Mouse (Mus musculus) Patski (cell line): ENCODE results near the gene Odaph. TPM values are rescaled to one million over a fixed set of nuclear protein-coding genes. Genes with fewer than 3 reads are reported as not detected.
"Not testable (repeated sequence)": the region's sequence is repeated elsewhere in the genome, so short reads cannot be mapped to it uniquely, and the experiment has no call there.

Experiments
- ATAC-seq: fragments of 100-300 bp; one replicate; pipeline ENCODE4 v1.8.0; 2021
- CTCF ChIA-PET: fragments of 350-600 bp; sonication (Branson Sonifier 250); formaldehyde crosslinking; loops from one replicate; lab custom pipeline; 2022; ENCODE audit warnings: inconsistent platforms; lab: Charles Lee
- POLR2A ChIA-PET: fragments of 350-600 bp; sonication (Branson Sonifier 250); formaldehyde crosslinking; loops from one replicate; lab custom pipeline; 2022; ENCODE audit warnings: antibody characterized with exemption, inconsistent platforms; lab: Charles Lee
- DNase-seq: peaks from one replicate; pipeline ENCODE4 v3.0.0-alpha.2; 2011; ENCODE audit warnings: low read depth, low spot score
- H3K27me3 ChIP-seq: fragments of 371-371 bp; one replicate; pipeline ENCODE4 v1.5.1; 2021
- CTCF ChIP-seq: fragments of 100-300 bp; IDR thresholded peaks from one replicate; pipeline ENCODE4 v1.5.1; 2021
- in situ Hi-C: fragments of 300-500 bp; cut with MboI; formaldehyde crosslinking; loops from 3 replicates; pipeline ENCODE4 v1.11.1; 2018; ENCODE audit warnings: low pct_unique_long_range_greater_than_20kb, mixed read lengths
- polyA plus RNA-seq: library from polyadenylated mRNA; unstranded; gene quantifications from one replicate; pipeline ENCODE4 v1.2.3, GENCODE M21; 2021

The Odaph gene
- 1.5 TPM for polyA plus RNA-seq

DNA sequence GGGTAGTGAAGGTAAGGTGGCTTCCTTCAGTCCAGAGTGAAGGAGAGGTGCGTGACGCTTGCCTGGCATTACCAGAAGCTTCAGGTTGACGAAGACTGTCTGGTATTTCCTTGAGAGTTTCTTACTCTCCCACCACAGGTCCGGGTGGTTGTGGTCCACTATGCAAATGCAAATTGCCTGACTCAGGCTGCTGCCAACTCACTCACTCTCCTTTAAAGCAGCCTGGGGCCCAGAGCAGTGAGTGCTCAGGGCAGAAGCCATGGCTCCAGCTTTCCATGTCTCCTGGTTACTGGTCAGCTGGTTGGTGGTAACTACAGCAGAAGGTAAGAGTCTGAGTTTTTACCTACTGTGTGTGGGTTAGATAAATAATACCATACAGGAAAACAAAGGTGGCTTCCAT lies at the start of gene Odaph:
Gene Odaph, plus strand, starts transcription at position 240 of the 400 bp plus-strand sequence.
- no peaks in the 10 kb centered on the region for H3K27me3 ChIP-seq
- POLR2A ChIA-PET: interaction anchor here (0.9 kb wide), 1 partner anchor 25 kb away, joined by 3 read pairs; no protein-coding TSS in a partner anchor
- CTCF ChIA-PET: interaction anchor here (1.0 to 1.3 kb wide), 3 partner anchors 10 to 23 kb away, joined by 3 to 5 read pairs (median 3); no protein-coding TSS in a partner anchor
- in situ Hi-C loops: no loop called here
- ATAC-seq (peak; percentile 85), DNase-seq (peak; percentile 56)
- no peak for TF ChIP-seq CTCF

DNA sequence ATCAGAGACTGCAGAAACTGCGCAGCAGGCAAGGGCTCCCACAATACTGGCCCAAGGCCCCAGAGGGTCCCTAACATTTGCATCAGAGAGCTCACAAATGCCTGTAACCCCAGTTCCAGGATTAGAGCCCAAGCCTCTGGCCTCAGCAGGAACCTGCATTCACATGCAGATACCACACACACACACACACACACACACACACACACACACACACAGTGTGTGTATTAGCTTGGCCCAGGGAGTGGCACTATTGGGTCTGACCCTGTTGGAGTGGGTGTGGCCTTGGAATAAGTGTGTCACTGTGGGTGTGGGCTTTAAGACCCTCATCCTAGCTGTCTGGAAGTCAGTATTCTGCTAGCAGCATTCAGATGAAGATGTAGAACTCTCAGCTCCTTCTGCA lies 41.7 kb upstream of the Odaph start:
- ChIA-PET POLR2A (interaction anchor here (0.7 kb wide), 2 partner anchors 404 to 683 kb away, joined by 4 to 7 read pairs; no protein-coding TSS in a partner anchor), CTCF (interaction anchor here (1.0 to 1.4 kb wide), 2 partner anchors 9 to 33 kb away, joined by 3 to 4 read pairs; no protein-coding TSS in a partner anchor)
- DNase-seq, in situ Hi-C loops, H3K27me3 ChIP-seq, ATAC-seq: not testable (repeated sequence)

DNA sequence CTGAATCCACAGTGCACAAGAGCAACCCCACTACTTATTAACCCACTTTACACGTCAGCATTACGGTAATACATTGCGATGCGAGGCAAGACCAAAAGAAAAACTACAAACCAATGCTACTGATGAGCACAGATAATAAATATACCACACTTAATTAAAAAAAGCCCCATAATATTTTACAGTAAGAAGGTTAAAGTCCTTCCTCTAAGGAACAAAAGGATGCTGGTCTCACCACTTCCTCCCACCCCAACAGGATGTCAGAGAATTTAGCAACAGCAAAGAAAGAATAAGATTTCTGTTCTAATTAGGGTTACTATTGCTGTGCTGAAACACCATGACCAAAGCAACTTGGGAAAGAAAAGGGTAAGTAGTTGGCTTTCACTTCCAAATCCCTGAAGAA lies 40.3 kb upstream of the Odaph start:
- POLR2A ChIA-PET: interaction anchor here (0.6 kb wide), 1 partner anchor 11 kb away, joined by 3 read pairs; no protein-coding TSS in a partner anchor
- CTCF ChIA-PET: interaction anchor here (1.8 kb wide), 1 partner anchor 10 kb away, joined by 4 read pairs; no protein-coding TSS in a partner anchor
- in situ Hi-C loops: no loop called here
- ATAC-seq (no peak), DNase-seq (no peak)
- no peak for TF ChIP-seq CTCF
- H3K27me3 ChIP-seq: no peaks in the 10 kb centered on the region

DNA sequence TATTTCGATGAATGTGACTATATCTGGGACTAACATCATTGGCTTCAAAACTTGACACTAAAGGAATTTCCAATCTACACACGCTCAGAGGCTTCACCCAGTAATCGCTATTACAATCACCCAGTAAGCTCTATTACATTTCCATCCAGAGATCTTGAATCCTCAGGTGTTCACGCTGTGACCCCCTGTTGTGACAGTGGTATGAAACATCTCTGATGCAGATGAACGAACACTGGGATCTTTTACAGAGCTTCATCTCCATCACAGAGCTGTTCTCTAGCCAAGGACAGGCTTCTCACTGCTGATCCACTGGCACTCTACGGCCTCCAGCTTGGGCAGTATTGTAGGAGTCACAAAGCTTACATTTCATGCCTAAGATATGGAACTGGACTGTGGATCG lies 37.8 kb upstream of the Odaph start:
- ATAC-seq: no peak
- POLR2A ChIA-PET: no interaction called here

DNA sequence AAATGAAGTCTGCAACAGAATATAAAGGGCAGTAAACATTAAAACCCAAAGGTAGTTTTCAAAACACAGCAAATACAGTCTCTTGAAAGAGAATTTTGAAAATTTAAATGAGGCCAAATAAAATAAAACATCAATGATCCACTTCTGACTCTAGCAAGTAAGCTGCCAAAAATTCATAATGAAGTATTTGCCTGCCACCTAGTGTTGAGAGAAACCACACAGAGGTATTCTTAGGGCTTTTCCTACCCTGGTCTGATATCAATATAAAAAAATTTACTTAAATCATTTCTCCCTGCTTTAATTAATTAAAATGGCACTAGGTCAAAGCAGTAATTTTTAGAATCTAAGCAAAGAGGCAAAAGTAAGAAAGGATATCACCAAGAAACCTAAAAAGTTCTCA lies 35.9 kb upstream of the Odaph start:
- no peaks in the 10 kb centered on the region for H3K27me3 ChIP-seq
- DNase-seq (no peak), ATAC-seq (no peak)
- ChIA-PET POLR2A (interaction anchor here (0.6 kb wide), 1 partner anchor 121 kb away, joined by 3 read pairs; no protein-coding TSS in a partner anchor), CTCF (interaction anchor here (0.9 to 2.5 kb wide), 3 partner anchors 10 to 18 kb away, joined by 3 to 5 read pairs (median 3); no protein-coding TSS in a partner anchor)
- in situ Hi-C loops: no loop called here
- TF ChIP-seq CTCF: peak; percentile 47

More for the DNA sequence above, 37.8 kb upstream of the Odaph start:
- in situ Hi-C loops: no loop called here
- TF ChIP-seq CTCF: no peak
- CTCF ChIA-PET: interaction anchor here (1.6 kb wide), 1 partner anchor 13 kb away, joined by 6 read pairs; no protein-coding TSS in a partner anchor
- no peak for DNase-seq
- no peaks in the 10 kb centered on the region for H3K27me3 ChIP-seq

DNA sequence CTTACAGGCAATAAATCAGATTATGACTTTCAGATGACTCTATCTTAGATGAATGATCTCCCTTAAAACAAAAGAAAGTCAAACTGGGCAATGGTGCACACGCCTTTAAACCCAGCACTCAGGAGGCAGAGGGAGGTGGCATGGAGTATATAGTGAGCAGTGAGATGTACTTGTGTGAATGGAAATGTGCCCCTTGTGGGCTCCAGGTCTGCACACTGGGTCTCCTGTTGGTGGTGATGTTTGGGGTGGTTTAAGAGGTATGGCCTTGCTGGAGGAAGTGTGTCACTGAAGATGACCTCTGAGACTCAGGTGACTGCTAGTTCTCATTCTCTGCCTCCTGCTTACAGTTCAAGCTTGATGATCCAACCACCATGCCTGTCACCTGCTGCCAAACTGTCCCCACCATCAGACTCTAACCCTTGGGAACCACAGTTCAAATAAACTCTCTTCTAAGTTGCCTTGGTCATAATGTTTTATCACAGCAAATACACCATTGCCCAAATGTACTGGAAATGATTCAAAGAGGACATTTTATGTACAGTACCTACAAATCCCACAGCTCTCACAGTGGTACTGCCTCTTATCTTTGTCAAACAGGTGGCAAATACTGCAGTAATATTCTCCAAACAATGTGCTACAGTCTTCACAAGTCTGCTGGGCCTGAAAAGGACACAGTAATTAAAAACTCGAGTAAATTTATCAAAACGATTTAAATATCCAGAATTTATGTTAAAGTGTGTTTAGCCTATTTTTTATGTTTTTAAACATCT lies 30.1 kb upstream of the Odaph start:
- in situ Hi-C loops: loop anchor here (5.0 kb wide), 1 partner anchor 440 kb away; the partner anchor contains the start of gene Parm1
- ChIA-PET POLR2A (no interaction called here), CTCF (no interaction called here)
- no peak for TF ChIP-seq CTCF
- DNase-seq (no peak), ATAC-seq (no peak)
- no peaks in the 10 kb centered on the region for H3K27me3 ChIP-seq

DNA sequence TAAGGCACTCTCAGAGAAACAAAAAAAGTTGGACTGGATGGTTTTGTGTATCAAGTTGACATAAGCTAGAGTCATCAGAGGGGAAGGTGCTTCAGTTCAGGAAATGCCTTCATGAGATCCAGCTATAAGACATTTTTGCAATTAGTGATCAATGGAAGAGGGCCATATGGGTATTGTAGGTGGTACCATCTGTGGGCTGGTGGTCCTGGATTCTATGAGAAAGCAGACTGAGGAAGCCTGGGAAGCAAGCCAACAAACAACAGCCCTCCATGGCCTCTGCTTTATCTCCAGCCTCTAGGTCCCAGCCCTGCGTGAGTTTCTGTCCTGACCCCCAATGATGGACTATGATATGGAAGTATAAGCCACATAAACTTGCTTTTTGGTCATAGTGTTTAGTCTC lies 28.2 kb upstream of the Odaph start:
- DNase-seq (no peak), ATAC-seq (no peak)
- POLR2A ChIA-PET: no interaction called here
- H3K27me3 ChIP-seq: no peaks in the 10 kb centered on the region
- in situ Hi-C loops: loop anchor here (5.0 kb wide), 1 partner anchor 442 kb away; the partner anchor contains the start of gene Parm1
- no peak for TF ChIP-seq CTCF
- CTCF ChIA-PET: no interaction called here

DNA sequence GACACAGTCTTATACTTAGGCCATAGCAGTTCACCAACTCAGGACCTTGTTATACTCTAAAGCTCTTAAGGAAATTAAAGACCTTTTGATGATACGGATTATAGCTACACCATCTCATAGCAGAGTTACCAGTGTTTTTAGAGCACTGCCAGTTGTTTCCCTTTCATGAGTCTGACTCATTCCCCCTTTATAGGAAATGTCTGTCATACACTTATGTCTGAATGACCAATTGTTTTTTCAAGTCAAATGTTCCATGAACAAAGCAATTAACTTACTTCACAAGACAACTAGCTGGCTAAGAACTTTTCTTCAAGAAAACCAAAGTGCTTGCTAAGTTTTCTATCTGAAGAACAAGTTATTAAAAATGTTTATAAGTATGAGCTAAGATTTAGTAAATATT lies 27.3 kb upstream of the Odaph start:
- ChIA-PET POLR2A (no interaction called here), CTCF (interaction anchor here (1.0 to 1.8 kb wide), 6 partner anchors 10 to 440 kb away, joined by 3 to 5 read pairs (median 3); no protein-coding TSS in a partner anchor)
- no peak for ATAC-seq
- TF ChIP-seq CTCF: no peak
- in situ Hi-C loops: loop anchor here (5.0 kb wide), 1 partner anchor 443 kb away; the partner anchor contains the start of gene Parm1
- no peak for DNase-seq
- no peaks in the 10 kb centered on the region for H3K27me3 ChIP-seq

DNA sequence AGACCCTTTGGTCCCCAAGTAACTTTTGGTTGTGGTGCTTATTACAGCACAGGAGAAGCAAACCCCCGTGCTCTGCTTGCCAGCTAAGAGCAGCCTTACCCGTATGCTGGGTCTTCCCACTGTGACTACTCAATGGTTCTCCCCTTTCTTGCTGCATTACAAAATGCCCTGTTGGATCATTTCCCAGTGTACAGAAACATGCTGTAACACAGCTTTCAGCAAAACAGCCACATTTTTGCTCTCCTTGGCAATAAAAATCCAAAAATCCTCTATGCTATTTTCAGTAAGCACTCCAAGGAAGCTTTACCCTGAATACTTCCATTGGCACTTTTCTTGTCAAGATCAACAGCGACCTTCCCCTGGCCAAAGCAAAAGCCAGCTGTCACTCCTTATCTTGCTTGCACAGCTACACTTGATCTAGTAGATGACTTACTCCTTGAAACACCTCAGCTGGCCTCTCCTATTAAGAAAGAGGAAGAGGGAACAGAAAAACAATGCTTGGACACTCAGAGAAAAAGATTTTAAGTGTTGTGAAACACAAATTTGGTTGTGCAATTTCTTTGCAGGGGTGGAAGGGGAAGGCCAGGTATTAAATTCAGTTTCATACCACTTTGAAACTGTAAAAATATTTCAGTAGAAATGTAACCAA lies 26.5 kb upstream of the Odaph start:
- in situ Hi-C loops: no loop called here

DNA sequence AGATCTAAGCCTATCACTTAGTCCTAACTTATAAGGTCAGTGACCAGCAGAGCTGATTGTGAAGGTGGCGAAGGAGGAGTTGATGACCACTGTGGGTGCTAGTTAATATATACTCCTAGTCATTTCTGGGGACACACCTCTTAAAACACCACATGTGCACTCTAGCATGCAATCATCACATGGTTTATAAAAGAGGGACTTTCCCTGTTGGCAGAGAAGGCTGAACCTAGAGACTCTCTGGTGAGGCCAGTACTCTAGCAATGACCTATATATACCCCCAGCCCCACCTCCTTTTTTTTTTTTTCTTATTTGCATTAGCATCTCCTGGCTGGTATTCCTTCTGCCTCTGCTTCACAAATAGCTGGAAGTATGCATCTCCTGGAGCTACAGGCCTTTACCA lies 25.9 kb upstream of the Odaph start:
- no peak for DNase-seq
- no peak for TF ChIP-seq CTCF
- ChIA-PET CTCF (interaction anchor here (0.8 to 2.1 kb wide), 5 partner anchors 10 to 52 kb away, joined by 3 to 5 read pairs (median 3); no protein-coding TSS in a partner anchor), POLR2A (interaction anchor here (0.6 to 2.6 kb wide), 6 partner anchors 10 to 443 kb away, joined by 3 to 10 read pairs (median 4); partner anchors contain the start of genes Odaph and Parm1)
- in situ Hi-C loops: no loop called here
- H3K27me3 ChIP-seq: no peaks in the 10 kb centered on the region
- peak; percentile 32 for ATAC-seq

More for the DNA sequence above, 26.5 kb upstream of the Odaph start:
- ChIA-PET CTCF (interaction anchor here (1.0 to 1.8 kb wide), 6 partner anchors 10 to 440 kb away, joined by 3 to 5 read pairs (median 3); no protein-coding TSS in a partner anchor), POLR2A (interaction anchor here (0.8 to 2.6 kb wide), 3 partner anchors 20 to 443 kb away, joined by 3 to 10 read pairs (median 4); partner anchors contain the start of gene Parm1)
- no peak for TF ChIP-seq CTCF
- no peak for ATAC-seq
- H3K27me3 ChIP-seq: no peaks in the 10 kb centered on the region
- DNase-seq: no peak
